Mouse (Mus musculus) kidney, embryonic 16.5 days (tissue): ENCODE data around the gene Atad1. TPM values are rescaled to one million over a fixed set of nuclear protein-coding genes. Genes with fewer than 3 reads are reported as not detected.
"Not testable (repeated sequence)": the region's sequence is repeated elsewhere in the genome, so short reads cannot be mapped to it uniquely, and the experiment has no call there.

Experiments
- ATAC-seq: fragments of 200-750 bp; cut with Nextera tagmentation; 2 replicates; pipeline ENCODE4 v1.8.0; 2017; ENCODE audit warnings: moderate TSS enrichment; ENCODE audit not compliant: low FRiP score, low TSS enrichment
- H3K27ac ChIP-seq: fragments of 300-500 bp; sonication (generic); 2 replicates; pipeline ENCODE4 v1.5.1; 2014; ENCODE audit warnings: low read length
- H3K27me3 ChIP-seq: fragments of 300-500 bp; sonication (generic); 2 replicates; pipeline ENCODE4 v1.6.1; 2014; ENCODE audit warnings: low read length, control low read depth, mixed read lengths; ENCODE audit not compliant: insufficient read depth
- H3K36me3 ChIP-seq: fragments of 300-500 bp; sonication (generic); 2 replicates; pipeline ENCODE4 v1.6.1; 2014; ENCODE audit warnings: low read length, control low read depth, mixed read lengths; ENCODE audit not compliant: insufficient read depth
- H3K4me1 ChIP-seq: fragments of 300-500 bp; sonication (generic); 2 replicates; pipeline ENCODE4 v1.6.1; 2014; ENCODE audit warnings: low read length, control low read depth, mixed read lengths; ENCODE audit not compliant: insufficient read depth
- H3K4me2 ChIP-seq: fragments of 300-500 bp; sonication (generic); replicated peaks from 2 replicates; pipeline ENCODE4 v1.6.1; 2014; ENCODE audit warnings: low read depth, low read length
- H3K4me3 ChIP-seq: fragments of 300-500 bp; sonication (generic); 2 replicates; pipeline ENCODE4 v1.5.1; 2014; ENCODE audit warnings: mild to moderate bottlenecking, low read length
- H3K9ac ChIP-seq: fragments of 300-500 bp; sonication (generic); replicated peaks from 2 replicates; pipeline ENCODE4 v1.6.1; 2014; ENCODE audit warnings: low read length
- H3K9me3 ChIP-seq: fragments of 300-500 bp; sonication (generic); 2 replicates; pipeline ENCODE4 v1.6.1; 2016; ENCODE audit warnings: low read length, control low read depth
- WGBS: fragments of 180-500 bp; shearing (Covaris S2); extraction: QIAGEN DNeasy Blood & Tissue Kit; methylation state at CpG from one replicate; pipeline ENCODE4 v1.1.7; 2014; 5-methylcytosine and 5-hydroxymethylcytosine counted together
- polyA plus RNA-seq: library from polyadenylated mRNA; unstranded; fragments of >200 nt; fragmentation: Nextera tagmentation; extraction: Ambion mirVana; gene quantifications from 2 replicates; pipeline ENCODE4 v1.2.1, GENCODE M21; 2015

Atad1 gene
- polyA plus RNA-seq = 88.0 and 90.3 TPM in 2 replicates

GRCm38 (mm10) chr19:32739686-32740085 lies at the start of gene Atad1:
Atad1 (minus strand) TSS chr19:32739786.
- H3K36me3 ChIP-seq = no peaks in the 10 kb centered on the region
- H3K27me3 ChIP-seq = no peaks in the 10 kb centered on the region
- H3K4me2 ChIP-seq = no peak within 1 kb of the TSS
- no peak within 1 kb of the TSS for H3K27ac ChIP-seq
- 93% methylated on average over 4 of the region's 4 CpGs for WGBS
- no peak within 1 kb of the TSS for H3K9ac ChIP-seq
- no peak within 1 kb of the TSS for H3K4me3 ChIP-seq
- no peaks in the 10 kb centered on the region for H3K9me3 ChIP-seq
- no peaks in the 10 kb centered on the region for H3K4me1 ChIP-seq
- no peak for ATAC-seq

GRCm38 (mm10) chr19:32788016-32788415 lies 48.4 kb upstream of the Atad1 start:
- H3K4me3 ChIP-seq, H3K27me3 ChIP-seq, H3K9ac ChIP-seq, H3K4me2 ChIP-seq, H3K36me3 ChIP-seq, H3K27ac ChIP-seq, ATAC-seq, H3K9me3 ChIP-seq: not testable (repeated sequence)
- WGBS = 91% methylated on average over 3 of the region's 3 CpGs
- H3K4me1 ChIP-seq = peaks cover 28% of the 10 kb centered on the region

- ATAC-seq, H3K4me3 ChIP-seq, H3K27me3 ChIP-seq, H3K36me3 ChIP-seq, H3K4me2 ChIP-seq, H3K27ac ChIP-seq, H3K9me3 ChIP-seq, H3K9ac ChIP-seq: not testable (repeated sequence)
- 65% methylated on average over 4 of the region's 4 CpGs for WGBS
- H3K4me1 ChIP-seq = peaks cover 28% of the 10 kb centered on the region
Observed at GRCm38 (mm10) chr19:32787388-32787787, 47.8 kb upstream of the Atad1 start.

- H3K27ac ChIP-seq = no peak overlapping the region
- no peak overlapping the region for H3K9ac ChIP-seq
- 76% methylated on average over 5 of the region's 5 CpGs for WGBS
- H3K9me3 ChIP-seq = no peaks in the 10 kb centered on the region
- peaks cover 6% of the 10 kb centered on the region; the same call in 1 of the 2 replicates for H3K4me1 ChIP-seq
- no peaks in the 10 kb centered on the region for H3K36me3 ChIP-seq
- no peak overlapping the region for H3K4me2 ChIP-seq
- no peaks in the 10 kb centered on the region for H3K27me3 ChIP-seq
- no peak for ATAC-seq
- H3K4me3 ChIP-seq = no peak overlapping the region
Observed at GRCm38 (mm10) chr19:32781305-32782071, 41.9 kb upstream of the Atad1 start.

- no peaks in the 10 kb centered on the region for H3K27me3 ChIP-seq
- 49% methylated on average over 3 of the region's 3 CpGs for WGBS
- H3K4me2 ChIP-seq = no peak overlapping the region
- no peak for ATAC-seq
- peaks cover 6% of the 10 kb centered on the region; the same call in 1 of the 2 replicates for H3K4me1 ChIP-seq
- H3K9ac ChIP-seq = no peak overlapping the region
- no peaks in the 10 kb centered on the region for H3K9me3 ChIP-seq
- H3K36me3 ChIP-seq = no peaks in the 10 kb centered on the region; the same call in 1 of the 2 replicates
- no peak overlapping the region for H3K4me3 ChIP-seq
- no peak overlapping the region for H3K27ac ChIP-seq
Observed at GRCm38 (mm10) chr19:32779131-32779530, 39.5 kb upstream of the Atad1 start.

GRCm38 (mm10) chr19:32778411-32778810 lies 38.8 kb upstream of the Atad1 start:
- WGBS = 32% methylated on average over 2 of the region's 2 CpGs
- H3K9ac ChIP-seq = no peak overlapping the region
- ATAC-seq = no peak
- H3K4me3 ChIP-seq = no peak overlapping the region
- H3K27ac ChIP-seq = no peak overlapping the region
- peaks cover 4% of the 10 kb centered on the region; the same call in 1 of the 2 replicates for H3K36me3 ChIP-seq
- H3K27me3 ChIP-seq = no peaks in the 10 kb centered on the region
- peaks cover 6% of the 10 kb centered on the region; the same call in 1 of the 2 replicates for H3K4me1 ChIP-seq
- H3K4me2 ChIP-seq = no peak overlapping the region
- no peaks in the 10 kb centered on the region for H3K9me3 ChIP-seq

GRCm38 (mm10) chr19:32762493-32762892 lies 22.9 kb upstream of the Atad1 start:
- no peak overlapping the region for H3K9ac ChIP-seq
- no peaks in the 10 kb centered on the region for H3K9me3 ChIP-seq
- peaks cover 3% of the 10 kb centered on the region; the same call in 1 of the 2 replicates for H3K36me3 ChIP-seq
- H3K4me3 ChIP-seq = no peak overlapping the region
- no peak for ATAC-seq
- 62% methylated on average over 4 of the region's 4 CpGs for WGBS
- peaks cover 18% of the 10 kb centered on the region for H3K4me1 ChIP-seq
- no peak overlapping the region for H3K4me2 ChIP-seq
- H3K27ac ChIP-seq = no peak overlapping the region
- no peaks in the 10 kb centered on the region for H3K27me3 ChIP-seq

- H3K4me2 ChIP-seq = peak overlapping the region; percentile 85
- H3K9ac ChIP-seq = no peak overlapping the region
- peak overlapping the region; percentile 19; the same call in 1 of the 2 replicates for H3K4me3 ChIP-seq
- H3K27ac ChIP-seq = no peak overlapping the region
- WGBS = 61% methylated on average over 4 of the region's 4 CpGs
- peaks cover 18% of the 10 kb centered on the region for H3K4me1 ChIP-seq
- H3K36me3 ChIP-seq = peaks cover 3% of the 10 kb centered on the region; the same call in 1 of the 2 replicates
- no peaks in the 10 kb centered on the region for H3K27me3 ChIP-seq
- H3K9me3 ChIP-seq = no peaks in the 10 kb centered on the region
- ATAC-seq = no peak
Observed at GRCm38 (mm10) chr19:32761162-32761561, 21.6 kb upstream of the Atad1 start.

- peaks cover 18% of the 10 kb centered on the region for H3K4me1 ChIP-seq
- H3K27ac ChIP-seq = no peak overlapping the region
- peak overlapping the region; percentile 85 for H3K4me2 ChIP-seq
- H3K9ac ChIP-seq = peak overlapping the region; percentile 14
- H3K4me3 ChIP-seq = peak overlapping the region; percentile 22
- H3K27me3 ChIP-seq = no peaks in the 10 kb centered on the region
- ATAC-seq = no peak
- H3K36me3 ChIP-seq = no peaks in the 10 kb centered on the region
- H3K9me3 ChIP-seq = no peaks in the 10 kb centered on the region
- 26% methylated on average over 6 of the region's 6 CpGs for WGBS
Observed at GRCm38 (mm10) chr19:32760499-32760898, 20.9 kb upstream of the Atad1 start.

GRCm38 (mm10) chr19:32759357-32760024 lies 19.9 kb upstream of the Atad1 start:
- Histone ChIP-seq H3K9ac (peak overlapping the region; percentile 99), H3K36me3 (no peaks in the 10 kb centered on the region), H3K9me3 (no peaks in the 10 kb centered on the region), H3K4me1 (peaks cover 25% of the 10 kb centered on the region), H3K4me3 (peak overlapping the region; percentile 99), H3K4me2 (peak overlapping the region; percentile 85), H3K27me3 (no peaks in the 10 kb centered on the region), H3K27ac (no peak overlapping the region)
- no peak for ATAC-seq
- 2% methylated on average over 8 of the region's 8 CpGs for WGBS
